13 mouse cellular contexts compared by ENCODE assay signal in genomic region chr16:86516144-86516543, GRCm38 (mm10).
DNase-seq lines count a peak whose midpoint lies in the region; ATAC-seq and TF ChIP-seq lines count a peak whose summit lies in the region.
"Had no signal": no experiment of that assay in that cellular context is flagged by ENCODE, and none has a peak within 500 bp of the region (broad histone marks: within the 10 kb centered on the region; RNA-seq: fewer than 3 reads in every experiment).

No protein-coding gene starts in this region.

- no peak for TF ChIP-seq POLR2A in brain, embryonic 14.5 days (IDR thresholded peaks at IDR 0.05; ENCODE audit: borderline replicate concordance, extremely low read depth, insufficient read depth, insufficient read length, poor library complexity, severe bottlenecking)

- TF ChIP-seq CTCF in brain, embryonic 14.5 days (IDR thresholded peaks at IDR 0.05; ENCODE audit: borderline replicate concordance, extremely low read depth, insufficient read depth, insufficient read length) = no peak

- no peaks in the 10 kb centered on the region for H3K4me1 ChIP-seq in embryonic facial prominence, embryonic 11.5 days (ENCODE audit: control insufficient read depth, insufficient read depth, low read length)
- H3K4me1 ChIP-seq in embryonic facial prominence, embryonic 10.5 days = no peaks in the 10 kb centered on the region
- H3K4me1 ChIP-seq: embryonic facial prominence, embryonic 13.5 days; kidney, embryonic 15.5 days; lung, embryonic 15.5 days had no signal

- WGBS in embryonic facial prominence, embryonic 11.5 days = 39% methylated on average over 3 of the region's 3 CpGs
- WGBS in embryonic facial prominence, embryonic 10.5 days = 47% methylated on average over 3 of the region's 3 CpGs

- no peak overlapping the region for H3K4me2 ChIP-seq in embryonic facial prominence, embryonic 11.5 days (ENCODE audit: low read depth, low read length)
- H3K4me2 ChIP-seq: embryonic facial prominence, embryonic 13.5 days; kidney, embryonic 15.5 days; lung, embryonic 15.5 days had no signal

- H3K27ac ChIP-seq in embryonic facial prominence, embryonic 11.5 days (replicated peaks; ENCODE audit: low read depth, low read length) = no peak overlapping the region
- H3K27ac ChIP-seq in embryonic facial prominence, embryonic 10.5 days (replicated peaks) = no peak overlapping the region
- H3K27ac ChIP-seq: embryonic facial prominence, embryonic 13.5 days; kidney, embryonic 15.5 days; lung, embryonic 15.5 days had no signal

- no peaks in the 10 kb centered on the region for H3K27me3 ChIP-seq in embryonic facial prominence, embryonic 11.5 days (ENCODE audit: control insufficient read depth, insufficient read depth, low read length)
- no peaks in the 10 kb centered on the region for H3K27me3 ChIP-seq in embryonic facial prominence, embryonic 10.5 days (replicated peaks; ENCODE audit: low read depth, poor library complexity, severe bottlenecking)
- H3K27me3 ChIP-seq: embryonic facial prominence, embryonic 13.5 days; kidney, embryonic 15.5 days; lung, embryonic 15.5 days had no signal

- ATAC-seq in embryonic facial prominence, embryonic 11.5 days (replicated peaks; ENCODE audit: insufficient number of reproducible peaks, low FRiP score, low TSS enrichment, low read depth) = 0 out of 2 replicates have a peak, but pooled peaks have one; percentile 39

- DNase-seq in embryonic facial prominence, embryonic 11.5 days (ENCODE audit: low spot score) = peak; percentile 6
- DNase-seq in embryonic facial prominence, embryonic 10.5 days (ENCODE audit: low spot score) = no peak
- peak; percentile 4 to 18 for DNase-seq in left cerebral cortex, adult 9 months (ENCODE audit: low spot score in 2 of 2)
- DNase-seq in left cerebral cortex, adult 18-20 months (ENCODE audit: low spot score in 2 of 2) = no peak
- peak; percentile 85 for DNase-seq in brain, embryonic 14.5 days (ENCODE audit: low read depth)
- DNase-seq in retina, adult 2 months (ENCODE audit: low read depth, low spot score) = peak; percentile 20
- no peak for DNase-seq in gastrocnemius, postnatal 10 days
- no peak for DNase-seq in kidney, postnatal 14 days
- DNase-seq: gastrocnemius, postnatal 36 days; heart, postnatal 4 days had no signal

- H3K36me3 ChIP-seq in embryonic facial prominence, embryonic 11.5 days (replicated peaks; ENCODE audit: control insufficient read depth, insufficient read depth, low read depth, low read length) = no peaks in the 10 kb centered on the region
- H3K36me3 ChIP-seq in embryonic facial prominence, embryonic 10.5 days (replicated peaks) = no peaks in the 10 kb centered on the region
- H3K36me3 ChIP-seq: embryonic facial prominence, embryonic 13.5 days; kidney, embryonic 15.5 days; lung, embryonic 15.5 days had no signal

- no peaks in the 10 kb centered on the region for H3K9me3 ChIP-seq in embryonic facial prominence, embryonic 11.5 days (replicated peaks; ENCODE audit: control insufficient read depth, low read length)
- no peaks in the 10 kb centered on the region for H3K9me3 ChIP-seq in embryonic facial prominence, embryonic 10.5 days
- H3K9me3 ChIP-seq: embryonic facial prominence, embryonic 13.5 days; kidney, embryonic 15.5 days; lung, embryonic 15.5 days had no signal

- no peak overlapping the region for H3K4me3 ChIP-seq in embryonic facial prominence, embryonic 11.5 days (ENCODE audit: low read depth, low read length)
- H3K4me3 ChIP-seq in embryonic facial prominence, embryonic 10.5 days = no peak overlapping the region
- H3K4me3 ChIP-seq: embryonic facial prominence, embryonic 13.5 days; kidney, embryonic 15.5 days; lung, embryonic 15.5 days had no signal

- H3K9ac ChIP-seq in embryonic facial prominence, embryonic 11.5 days (replicated peaks; ENCODE audit: low read length) = no peak overlapping the region
- H3K9ac ChIP-seq: embryonic facial prominence, embryonic 13.5 days; kidney, embryonic 15.5 days; lung, embryonic 15.5 days had no signal

Comparison
In these comparisons a context has a peak if more than half of its experiments do, and no peak if none do; other contexts are left out.
1. DNase-seq: peak in embryonic facial prominence, embryonic 11.5 days (single experiment), left cerebral cortex, adult 9 months (2 of 2), brain, embryonic 14.5 days (single experiment) and retina, adult 2 months (single experiment); none in embryonic facial prominence, embryonic 10.5 days (single experiment), left cerebral cortex, adult 18-20 months (0 of 2), gastrocnemius, postnatal 10 days (single experiment) and kidney, postnatal 14 days (single experiment).